13 mouse cellular contexts compared by ENCODE assay signal in the genomic region with DNA sequence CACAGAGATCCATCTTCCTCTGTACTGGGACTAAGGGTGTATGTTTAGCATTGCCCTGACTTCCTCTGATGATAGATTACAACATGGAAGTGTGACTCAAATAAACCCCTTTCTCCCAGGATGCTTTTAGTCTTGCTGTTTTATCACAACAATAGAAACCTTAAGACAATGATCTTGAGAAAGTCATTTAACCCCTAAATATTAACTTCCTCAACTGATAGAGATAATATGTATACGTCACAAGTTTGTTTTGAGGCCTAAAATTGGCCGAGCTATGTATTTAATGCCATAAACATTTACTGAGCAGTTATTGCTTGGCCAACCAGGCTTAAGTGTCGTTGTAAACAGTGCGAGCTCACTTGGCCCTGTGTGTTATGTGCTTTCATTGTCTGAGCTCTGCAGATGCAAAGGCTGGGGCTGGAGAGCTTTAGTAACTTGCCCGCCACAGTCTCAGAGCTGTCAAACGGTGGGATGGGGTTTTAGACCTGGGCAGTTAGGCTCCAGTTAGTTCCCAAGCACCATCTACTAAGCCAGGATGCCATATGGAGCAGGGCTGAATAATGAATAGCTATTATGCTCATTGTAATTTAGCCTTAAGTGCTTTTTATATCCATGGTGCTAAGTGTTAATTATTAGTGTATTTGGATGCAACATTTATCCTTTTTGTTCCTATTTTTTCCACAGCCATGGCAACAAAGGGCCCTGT. TPM values are rescaled to one million over a fixed set of nuclear protein-coding genes. Genes with fewer than 3 reads are reported as not detected.
DNase-seq lines count a peak whose midpoint lies in the region; ATAC-seq lines count a peak whose summit lies in the region.
"Had no signal": no experiment of that assay in that cellular context is flagged by ENCODE, and none has a peak within 500 bp of the region (broad histone marks: within the 10 kb centered on the region; RNA-seq: fewer than 3 reads in every experiment).

No protein-coding gene starts in this region.

- H3K4me1 ChIP-seq in hindbrain, embryonic 13.5 days (replicated peaks), result peaks cover 19% of the 10 kb centered on the region
- H3K4me1 ChIP-seq in midbrain, embryonic 13.5 days (replicated peaks), result peaks cover 20% of the 10 kb centered on the region

- no peak overlapping the region for H3K4me3 ChIP-seq in hindbrain, embryonic 13.5 days
- H3K4me3 ChIP-seq in midbrain, embryonic 13.5 days (replicated peaks), result no peak overlapping the region
- H3K4me3 ChIP-seq: heart, embryonic 15.5 days had no signal

- H3K36me3 ChIP-seq in hindbrain, embryonic 13.5 days, result no peaks in the 10 kb centered on the region
- H3K36me3 ChIP-seq in midbrain, embryonic 13.5 days, result no peaks in the 10 kb centered on the region
- H3K36me3 ChIP-seq: heart, embryonic 15.5 days had no signal

- peak; percentile 11; the same call in 1 of the 2 replicates for ATAC-seq in hindbrain, embryonic 13.5 days (ENCODE audit: low FRiP score)
- peak; percentile 40 for ATAC-seq in midbrain, embryonic 13.5 days

- 35% methylated on average over 6 of the region's 6 CpGs for WGBS in hindbrain, embryonic 13.5 days
- WGBS in midbrain, embryonic 13.5 days, result 30% methylated on average over 6 of the region's 6 CpGs

- intact Hi-C loops in heart, postnatal 14 days (cut with DNase I), result loop anchor here (5.0 kb wide), 1 partner anchor 313 kb away; no protein-coding TSS in a partner anchor

- no peaks in the 10 kb centered on the region for H3K9me3 ChIP-seq in hindbrain, embryonic 13.5 days
- H3K9me3 ChIP-seq in midbrain, embryonic 13.5 days, result no peaks in the 10 kb centered on the region
- H3K9me3 ChIP-seq: heart, embryonic 15.5 days had no signal

- H3K9ac ChIP-seq in hindbrain, embryonic 13.5 days, result peak overlapping the region; percentile 16; the same call in 1 of the 2 replicates
- H3K9ac ChIP-seq in midbrain, embryonic 13.5 days (replicated peaks), result 0 out of 2 replicates have a peak overlapping the region, but pooled peaks have one; percentile 2
- H3K9ac ChIP-seq: heart, embryonic 15.5 days; liver, embryonic 14.5 days had no signal

- no peaks in the 10 kb centered on the region for H3K27me3 ChIP-seq in hindbrain, embryonic 13.5 days
- no peaks in the 10 kb centered on the region for H3K27me3 ChIP-seq in midbrain, embryonic 13.5 days
- H3K27me3 ChIP-seq: heart, embryonic 15.5 days had no signal

- no peak overlapping the region for H3K4me2 ChIP-seq in hindbrain, embryonic 13.5 days
- no peak overlapping the region for H3K4me2 ChIP-seq in midbrain, embryonic 13.5 days (replicated peaks)
- H3K4me2 ChIP-seq: heart, embryonic 15.5 days had no signal

- peak overlapping the region; percentile 83 for H3K27ac ChIP-seq in hindbrain, embryonic 13.5 days
- peak overlapping the region; percentile 54 for H3K27ac ChIP-seq in midbrain, embryonic 13.5 days
- H3K27ac ChIP-seq: heart, embryonic 15.5 days; liver, embryonic 14.5 days had no signal

- peak; percentile 44 for DNase-seq in brain, adult 2 months (ENCODE audit: low read depth, low spot score)
- DNase-seq in embryo, embryonic 11 days, result peak; percentile 37
- DNase-seq in frontal cortex, postnatal 25 days (ENCODE audit: low spot score in 2 of 2), result no peak
- DNase-seq in heart, postnatal 14 days, result no peak
- DNase-seq in layer of hippocampus, adult 18-20 months (ENCODE audit: low spot score in 2 of 2), result no peak
- DNase-seq: adrenal gland, postnatal 36 days; cerebellum, adult 8-10 months; gastrocnemius, postnatal 10 days; kidney, adult 11 months had no signal

RNA-seq across cellular contexts. Expression of a gene that starts 8.0 kb away (rescaled TPM):
- polyA plus RNA-seq in hindbrain, embryonic 13.5 days (2015; fragmentation: Nextera tagmentation; extraction: Ambion mirVana), result 0.88 and 1.2 TPM in 2 replicates
- polyA plus RNA-seq in midbrain, embryonic 13.5 days (2015; fragmentation: Nextera tagmentation; extraction: Ambion mirVana), result 0.62 and 1.0 TPM in 2 replicates
- 1 to 10 TPM; 3.2 to 3.6 TPM for total RNA-seq in heart, postnatal 14 days (2021)
- total RNA-seq in layer of hippocampus, adult 18-20 months (2021), result 1 to 10 TPM; 4.3 to 5.5 TPM

RNA-seq across cellular contexts. Expression of a gene that starts 22.0 kb away (rescaled TPM):
- polyA plus RNA-seq in hindbrain, embryonic 13.5 days (2015; fragmentation: Nextera tagmentation; extraction: Ambion mirVana), result 8.9 and 9.0 TPM in 2 replicates
- polyA plus RNA-seq in midbrain, embryonic 13.5 days (2015; fragmentation: Nextera tagmentation; extraction: Ambion mirVana), result 10.2 and 10.6 TPM in 2 replicates
- total RNA-seq in heart, postnatal 14 days (2021), result under 1 TPM; 0.88 to 0.96 TPM
- 1 to 10 TPM; 3.5 to 3.8 TPM for total RNA-seq in layer of hippocampus, adult 18-20 months (2021)

RNA-seq across cellular contexts. Expression of a gene that starts 22.1 kb away (rescaled TPM):
- polyA plus RNA-seq in hindbrain, embryonic 13.5 days (2015; fragmentation: Nextera tagmentation; extraction: Ambion mirVana), result 29.2 and 29.9 TPM in 2 replicates
- 30.3 and 33.1 TPM in 2 replicates for polyA plus RNA-seq in midbrain, embryonic 13.5 days (2015; fragmentation: Nextera tagmentation; extraction: Ambion mirVana)
- 1 to 10 TPM; 8.6 to 9.3 TPM for total RNA-seq in heart, postnatal 14 days (2021)
- total RNA-seq in layer of hippocampus, adult 18-20 months (2021), result 10 to 100 TPM; 12.9 TPM

RNA-seq across cellular contexts. Expression of a gene that starts 47.7 kb away (rescaled TPM):
- polyA plus RNA-seq in hindbrain, embryonic 13.5 days (2015; fragmentation: Nextera tagmentation; extraction: Ambion mirVana), result 8.5 and 8.9 TPM in 2 replicates
- polyA plus RNA-seq in midbrain, embryonic 13.5 days (2015; fragmentation: Nextera tagmentation; extraction: Ambion mirVana), result 9.5 and 9.9 TPM in 2 replicates
- total RNA-seq in heart, postnatal 14 days (2021), result 1 to 10 TPM; 1.1 to 1.6 TPM
- 10 to 100 TPM; 16.8 to 19.2 TPM for total RNA-seq in layer of hippocampus, adult 18-20 months (2021)

Comparison
In these comparisons a context has a peak if more than half of its experiments do, and no peak if none do; other contexts are left out.
1. DNase-seq: peak in brain, adult 2 months (single experiment) and embryo, embryonic 11 days (single experiment); none in frontal cortex, postnatal 25 days (0 of 2), heart, postnatal 14 days (0 of 2) and layer of hippocampus, adult 18-20 months (0 of 2).